Mouse (Mus musculus): Measurements from ENCODE around the gene Csf2rb2. TPM values are rescaled to one million over a fixed set of nuclear protein-coding genes. Genes with fewer than 3 reads are reported as not detected.

The Csf2rb2 gene
- polyA plus RNA-seq, 1 experiment from 2014 or later = 0.39 TPM

- no peak overlapping the region for H3K4me3 ChIP-seq (replicated peaks; ENCODE audit: low read depth, low read length)
- DNase-seq (ENCODE audit: low spot score) (no peak), ATAC-seq (replicated peaks; ENCODE audit: low FRiP score, low read depth) (no peak)
- TF ChIP-seq CTCF (IDR thresholded peaks at IDR 0.05; ENCODE audit: low read depth) = no peak
- H3K9me3 ChIP-seq (replicated peaks; ENCODE audit: low read length) = no peaks in the 10 kb centered on the region
- no peak overlapping the region for H3K9ac ChIP-seq (ENCODE audit: low read depth, low read length)
- no peaks in the 10 kb centered on the region for H3K36me3 ChIP-seq (ENCODE audit: insufficient read depth, low read length)
- 80% methylated on average over 5 of the region's 5 CpGs for WGBS
- H3K27me3 ChIP-seq (ENCODE audit: insufficient read depth, low read length) = no peaks in the 10 kb centered on the region
- no peak overlapping the region for H3K27ac ChIP-seq
- no peaks in the 10 kb centered on the region for H3K4me1 ChIP-seq (replicated peaks; ENCODE audit: insufficient read depth, low read length)
- no peak overlapping the region for H3K4me2 ChIP-seq (ENCODE audit: low read length)
Observed at GRCm38 (mm10) chr15:78287941-78288340, 17.6 kb downstream of the Csf2rb2 start.

GRCm38 (mm10) chr15:78278308-78278707 is 27.2 kb downstream of the Csf2rb2 start:
- H3K4me2 ChIP-seq (ENCODE audit: low read length) = no peak overlapping the region
- H3K9ac ChIP-seq (ENCODE audit: low read depth, low read length) = no peak overlapping the region
- DNase-seq (ENCODE audit: low spot score) = no peak
- no peaks in the 10 kb centered on the region for H3K9me3 ChIP-seq (replicated peaks; ENCODE audit: low read length)
- TF ChIP-seq CTCF (IDR thresholded peaks at IDR 0.05; ENCODE audit: low read depth) = no peak
- no peaks in the 10 kb centered on the region for H3K27me3 ChIP-seq (ENCODE audit: insufficient read depth, low read length)
- no peaks in the 10 kb centered on the region for H3K4me1 ChIP-seq (replicated peaks; ENCODE audit: insufficient read depth, low read length)
- no peaks in the 10 kb centered on the region for H3K36me3 ChIP-seq (ENCODE audit: insufficient read depth, low read length)
- 74% methylated on average over 2 of the region's 2 CpGs for WGBS
- no peak overlapping the region for H3K4me3 ChIP-seq (replicated peaks; ENCODE audit: low read depth, low read length)
- H3K27ac ChIP-seq = no peak overlapping the region
- no peak for ATAC-seq (replicated peaks; ENCODE audit: low FRiP score, low read depth)

- Histone ChIP-seq H3K9ac (ENCODE audit: low read depth, low read length) (no peak overlapping the region), H3K27ac (no peak overlapping the region), H3K36me3 (ENCODE audit: insufficient read depth, low read length) (no peaks in the 10 kb centered on the region), H3K4me1 (replicated peaks; ENCODE audit: insufficient read depth, low read length) (no peaks in the 10 kb centered on the region), H3K4me2 (ENCODE audit: low read length) (no peak overlapping the region), H3K9me3 (replicated peaks; ENCODE audit: low read length) (no peaks in the 10 kb centered on the region), H3K4me3 (replicated peaks; ENCODE audit: low read depth, low read length) (no peak overlapping the region), H3K27me3 (ENCODE audit: insufficient read depth, low read length) (no peaks in the 10 kb centered on the region)
- DNase-seq (ENCODE audit: low spot score) (no peak), ATAC-seq (replicated peaks; ENCODE audit: low FRiP score, low read depth) (no peak)
- no peak for TF ChIP-seq CTCF (IDR thresholded peaks at IDR 0.05; ENCODE audit: low read depth)
Observed at GRCm38 (mm10) chr15:78271208-78271607, 34.3 kb downstream of the Csf2rb2 start.

GRCm38 (mm10) chr15:78267865-78268264 is 37.7 kb downstream of the Csf2rb2 start:
- ATAC-seq (replicated peaks; ENCODE audit: low FRiP score, low read depth) (no peak), DNase-seq (ENCODE audit: low spot score) (no peak)
- H3K4me1 ChIP-seq (replicated peaks; ENCODE audit: insufficient read depth, low read length) = no peaks in the 10 kb centered on the region
- H3K36me3 ChIP-seq (ENCODE audit: insufficient read depth, low read length) = no peaks in the 10 kb centered on the region
- no peak for TF ChIP-seq CTCF (IDR thresholded peaks at IDR 0.05; ENCODE audit: low read depth)
- H3K9ac ChIP-seq (ENCODE audit: low read depth, low read length) = no peak overlapping the region
- no peak overlapping the region for H3K4me3 ChIP-seq (replicated peaks; ENCODE audit: low read depth, low read length)
- no peak overlapping the region for H3K4me2 ChIP-seq (ENCODE audit: low read length)
- 69% methylated on average over 4 of the region's 4 CpGs for WGBS
- no peaks in the 10 kb centered on the region for H3K27me3 ChIP-seq (ENCODE audit: insufficient read depth, low read length)
- H3K27ac ChIP-seq = no peak overlapping the region
- H3K9me3 ChIP-seq (replicated peaks; ENCODE audit: low read length) = no peaks in the 10 kb centered on the region

- Histone ChIP-seq H3K27ac (no peak overlapping the region), H3K4me1 (replicated peaks; ENCODE audit: insufficient read depth, low read length) (no peaks in the 10 kb centered on the region), H3K27me3 (ENCODE audit: insufficient read depth, low read length) (no peaks in the 10 kb centered on the region), H3K9ac (ENCODE audit: low read depth, low read length) (no peak overlapping the region), H3K4me3 (replicated peaks; ENCODE audit: low read depth, low read length) (no peak overlapping the region), H3K36me3 (ENCODE audit: insufficient read depth, low read length) (no peaks in the 10 kb centered on the region), H3K9me3 (replicated peaks; ENCODE audit: low read length) (no peaks in the 10 kb centered on the region), H3K4me2 (ENCODE audit: low read length) (no peak overlapping the region)
- no peak for TF ChIP-seq CTCF (IDR thresholded peaks at IDR 0.05; ENCODE audit: low read depth)
- DNase-seq (ENCODE audit: low spot score) (no peak), ATAC-seq (replicated peaks; ENCODE audit: low FRiP score, low read depth) (no peak)
- 69% methylated on average over 10 of the region's 10 CpGs for WGBS
Observed at GRCm38 (mm10) chr15:78267441-78267840, 38.1 kb downstream of the Csf2rb2 start.

- Histone ChIP-seq H3K27ac (no peak overlapping the region), H3K36me3 (ENCODE audit: insufficient read depth, low read length) (no peaks in the 10 kb centered on the region), H3K4me1 (replicated peaks; ENCODE audit: insufficient read depth, low read length) (no peaks in the 10 kb centered on the region), H3K4me2 (ENCODE audit: low read length) (no peak overlapping the region), H3K9me3 (replicated peaks; ENCODE audit: low read length) (no peaks in the 10 kb centered on the region), H3K4me3 (replicated peaks; ENCODE audit: low read depth, low read length) (no peak overlapping the region), H3K27me3 (ENCODE audit: insufficient read depth, low read length) (no peaks in the 10 kb centered on the region), H3K9ac (ENCODE audit: low read depth, low read length) (no peak overlapping the region)
- DNase-seq (ENCODE audit: low spot score) (no peak), ATAC-seq (replicated peaks; ENCODE audit: low FRiP score, low read depth) (no peak)
- WGBS = 81% methylated on average over 3 of the region's 3 CpGs
- TF ChIP-seq CTCF (IDR thresholded peaks at IDR 0.05; ENCODE audit: low read depth) = no peak
Observed at GRCm38 (mm10) chr15:78263286-78263685, 42.2 kb downstream of the Csf2rb2 start.

- Histone ChIP-seq H3K27ac (no peak overlapping the region), H3K27me3 (ENCODE audit: insufficient read depth, low read length) (no peaks in the 10 kb centered on the region), H3K9me3 (replicated peaks; ENCODE audit: low read length) (no peaks in the 10 kb centered on the region), H3K4me2 (ENCODE audit: low read length) (no peak overlapping the region), H3K4me1 (replicated peaks; ENCODE audit: insufficient read depth, low read length) (no peaks in the 10 kb centered on the region), H3K36me3 (ENCODE audit: insufficient read depth, low read length) (no peaks in the 10 kb centered on the region), H3K9ac (ENCODE audit: low read depth, low read length) (no peak overlapping the region), H3K4me3 (replicated peaks; ENCODE audit: low read depth, low read length) (no peak overlapping the region)
- DNase-seq (ENCODE audit: low spot score) (no peak), ATAC-seq (replicated peaks; ENCODE audit: low FRiP score, low read depth) (no peak)
- TF ChIP-seq CTCF (IDR thresholded peaks at IDR 0.05; ENCODE audit: low read depth) = no peak
- WGBS = 63% methylated on average over 13 of the region's 13 CpGs
Observed at GRCm38 (mm10) chr15:78260668-78261333, 44.7 kb downstream of the Csf2rb2 start.
